Mouse (Mus musculus): ENCODE results near the gene Hoxb9.

- TF ChIP-seq CTCF (IDR thresholded peaks at IDR 0.05; ENCODE audit: insufficient read depth, low read depth, low read length) = no peak
- no peak for TF ChIP-seq POLR2A (IDR thresholded peaks at IDR 0.05; ENCODE audit: insufficient read depth, low read depth, low read length)
Observed at GRCm38 (mm10) chr11:96274428-96274827, 3.2 kb downstream of the Hoxb9 start.
